Mouse (Mus musculus) cerebellum, postnatal 36 days (tissue): ENCODE data around the gene Ccdc155.

Experiments used
- DNase-seq, 2 experiments: peaks; one replicate each; pipeline ENCODE4 v3.0.0; 2021 to 2022; ENCODE audit warnings: mixed read lengths in 2 of 2

The Ccdc155 gene

DNA sequence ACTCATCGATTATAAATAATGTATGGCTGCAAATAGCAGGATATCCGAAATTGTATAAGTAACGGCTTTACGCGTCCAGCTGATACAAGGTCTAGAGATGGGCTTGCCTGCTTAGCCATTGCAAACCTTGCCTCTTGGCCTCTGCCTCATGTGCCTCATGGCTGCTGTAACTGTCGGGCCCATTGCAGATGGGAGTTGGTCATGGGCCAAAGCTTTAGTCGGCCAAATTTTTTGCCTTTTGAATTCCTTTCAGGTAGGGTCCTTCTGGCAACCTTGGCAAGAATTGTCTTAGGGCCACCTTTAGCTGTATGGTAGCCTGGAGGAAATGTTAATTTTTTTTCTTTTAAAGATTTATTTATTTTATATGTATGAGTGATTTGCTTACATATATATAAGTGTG, 20.1 kb upstream of the Ccdc155 start:
- no peak for DNase-seq

DNA sequence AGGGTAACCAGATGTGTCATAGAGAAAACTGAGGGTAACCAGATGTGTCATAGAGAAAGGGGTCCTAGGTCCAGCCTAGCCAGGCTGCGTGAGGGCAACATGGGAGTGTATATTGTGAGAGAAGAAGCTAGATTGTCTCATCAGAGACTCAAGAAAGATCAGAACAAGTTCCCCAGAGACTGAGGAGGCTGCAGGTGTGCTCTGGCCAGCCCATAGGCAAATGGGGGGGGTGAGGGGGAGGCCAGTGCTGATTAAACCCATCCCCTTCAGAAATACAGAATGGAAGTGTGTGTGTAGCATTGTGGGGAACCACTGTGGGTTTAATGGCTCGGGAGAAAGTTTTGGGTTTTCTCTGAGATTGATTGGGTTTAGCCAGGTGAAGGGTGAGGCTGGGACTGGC, 17.0 kb upstream of the Ccdc155 start:
- no peak for DNase-seq

DNA sequence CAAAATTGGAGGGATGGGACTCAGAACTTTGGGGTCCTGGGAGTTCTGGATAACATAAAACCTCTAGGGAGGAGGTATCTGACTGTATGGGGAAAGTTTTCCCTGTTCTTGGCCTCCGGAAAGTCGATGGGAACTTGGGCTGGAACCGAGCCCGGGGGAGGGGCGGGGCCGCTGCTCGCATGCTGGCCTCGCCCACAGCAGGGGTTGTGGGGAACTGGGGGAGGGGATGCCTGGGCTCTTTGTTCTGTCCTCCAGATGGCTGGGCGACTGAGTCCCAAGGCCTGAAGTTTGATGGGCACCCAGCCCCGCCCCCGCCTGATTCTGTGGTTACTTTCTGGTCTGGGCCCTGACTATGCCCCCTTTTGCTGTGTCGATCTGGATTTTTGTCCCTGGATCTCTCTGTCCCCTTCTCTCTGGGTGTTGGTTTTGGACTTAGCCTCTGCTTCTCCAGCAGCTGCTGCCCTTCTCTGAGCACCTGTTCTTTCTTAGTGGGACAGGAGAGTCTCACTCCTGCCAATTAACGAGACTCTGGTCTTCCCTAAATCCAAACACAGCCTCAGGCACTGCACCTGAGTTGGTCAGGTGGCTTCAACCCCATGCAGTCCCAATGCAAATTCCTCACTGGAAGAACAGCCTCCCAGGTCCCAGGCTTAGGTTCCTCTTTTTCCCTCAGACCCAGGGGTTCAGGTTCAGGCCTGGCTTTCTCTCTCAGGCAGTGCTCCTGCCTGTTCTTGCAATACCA, 11.9 kb upstream of the Ccdc155 start:
- no peak for DNase-seq

DNA sequence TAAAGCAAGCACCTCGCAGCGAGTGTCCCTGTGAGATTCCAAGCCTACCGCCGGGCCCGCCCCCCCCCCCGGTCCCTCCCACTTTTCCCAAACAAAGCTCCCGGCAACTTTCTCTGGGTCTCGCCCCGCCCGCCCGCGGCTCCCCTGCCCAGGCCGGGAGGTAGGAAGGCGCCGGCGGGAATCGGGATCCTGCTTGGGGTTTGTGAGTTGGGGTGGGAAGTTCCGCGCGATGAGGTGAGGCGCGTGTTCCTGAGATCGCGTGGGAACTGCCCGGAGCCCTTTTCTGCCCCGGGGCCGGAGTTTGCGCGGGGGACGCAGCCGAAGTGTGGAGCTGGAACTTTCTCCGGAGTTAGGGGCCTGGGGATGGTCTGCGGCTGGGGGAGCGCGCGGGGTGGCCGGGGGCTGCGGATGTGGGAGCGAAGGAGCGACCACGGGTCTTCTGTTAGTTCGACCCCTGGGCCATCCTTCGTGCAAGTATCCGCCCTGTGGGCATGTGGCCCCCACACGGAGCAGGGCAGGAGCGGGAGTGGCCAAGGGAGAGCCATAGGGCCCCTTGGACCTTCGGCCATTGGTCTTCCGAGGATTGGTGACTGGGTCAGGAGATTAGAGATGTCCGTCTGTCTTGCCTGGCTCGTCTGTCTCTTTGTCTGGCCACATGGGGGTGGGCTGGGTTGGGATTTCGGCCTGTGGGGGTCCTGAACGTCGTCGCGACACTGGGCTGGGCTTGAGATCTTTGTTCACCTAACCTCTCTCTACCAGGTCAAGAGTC, 11.2 kb upstream of the Ccdc155 start, which contains the start of gene Tead2:
Gene Tead2 (plus strand): TSS at position 81 of the 769 bp plus-strand sequence.
- no peak for DNase-seq

DNA sequence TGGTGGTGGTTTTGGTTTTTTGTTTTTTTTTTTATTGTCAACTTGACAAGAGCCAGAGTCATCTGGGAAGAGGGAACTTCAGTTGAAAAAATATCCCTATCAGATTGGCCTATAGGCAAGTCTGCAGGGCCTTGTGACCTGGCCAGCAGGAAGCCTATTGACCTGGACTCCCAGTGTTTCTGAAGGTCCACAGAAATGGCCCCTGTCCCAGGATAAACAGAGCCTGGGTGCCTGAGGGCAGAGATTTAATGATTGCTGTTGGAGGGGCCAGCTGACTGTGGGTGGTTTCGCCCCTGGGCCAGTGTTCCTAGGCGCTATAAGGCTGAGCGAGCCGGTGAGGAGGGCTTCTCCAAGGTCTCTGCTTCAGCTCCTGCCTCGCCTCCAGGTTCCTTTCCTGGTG, 9.0 kb upstream of the Ccdc155 start:
- no peak for DNase-seq

DNA sequence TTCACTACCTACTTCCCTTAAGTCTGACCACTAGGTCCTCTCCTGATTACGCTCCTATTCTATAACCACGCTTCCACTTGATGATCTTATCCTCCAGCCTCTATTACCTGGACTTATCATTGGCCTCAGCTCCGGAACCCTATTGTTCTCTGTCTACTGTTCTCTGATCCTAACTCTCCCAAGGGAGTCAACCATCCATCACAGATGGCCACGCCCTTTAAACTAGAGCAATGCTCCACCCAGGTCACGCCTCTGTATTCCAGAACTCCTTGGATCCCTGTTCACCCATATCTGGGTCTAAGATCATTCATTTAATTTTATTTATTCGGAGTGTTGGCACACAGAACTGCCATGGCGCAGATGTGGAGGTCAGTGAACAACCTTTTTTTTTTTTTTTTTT, 7.7 kb upstream of the Ccdc155 start:
- DNase-seq: no peak

DNA sequence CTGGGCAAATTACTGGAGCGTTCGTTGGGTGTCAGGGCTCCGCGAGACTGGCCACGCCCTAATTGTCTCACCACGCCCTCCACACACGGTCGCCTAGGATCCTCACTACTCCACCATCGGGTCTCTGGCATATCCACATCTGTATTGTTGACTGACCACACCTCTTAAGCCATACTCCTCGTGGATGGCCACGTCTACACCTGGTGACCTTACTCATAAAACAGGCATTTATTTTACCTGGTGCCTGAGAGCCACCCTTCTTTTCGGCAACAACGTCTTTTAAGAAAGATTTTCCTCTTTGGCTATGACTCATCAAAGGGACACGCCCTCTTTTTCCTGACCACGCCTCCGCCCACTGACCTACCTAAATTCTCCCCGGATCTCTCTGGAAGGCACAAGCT, 7.2 kb upstream of the Ccdc155 start, which contains the start of gene Dkkl1:
Gene Dkkl1 (minus strand): TSS at position 297 of the 401 bp plus-strand sequence.
- no peak for DNase-seq

DNA sequence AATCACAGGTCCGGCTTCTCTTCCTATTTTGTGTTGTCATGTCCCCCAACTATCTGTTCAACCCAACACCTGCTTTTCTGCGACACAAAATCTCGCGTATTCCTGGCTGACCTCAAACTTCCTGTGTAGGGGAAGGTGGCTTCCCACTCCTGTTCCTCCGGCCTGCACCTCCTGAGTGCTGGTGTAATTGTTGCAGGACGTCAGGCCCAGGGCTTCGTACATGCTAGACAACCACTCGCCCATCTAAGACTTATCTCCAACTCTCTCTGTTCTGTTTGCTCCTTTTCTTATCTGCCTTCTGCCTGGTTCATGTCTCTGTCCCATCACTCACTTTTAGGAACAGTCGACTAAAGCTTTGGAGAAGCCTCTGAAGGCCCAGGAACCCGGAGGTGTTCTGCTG, 6.4 kb upstream of the Ccdc155 start:
- no peak for DNase-seq

DNA sequence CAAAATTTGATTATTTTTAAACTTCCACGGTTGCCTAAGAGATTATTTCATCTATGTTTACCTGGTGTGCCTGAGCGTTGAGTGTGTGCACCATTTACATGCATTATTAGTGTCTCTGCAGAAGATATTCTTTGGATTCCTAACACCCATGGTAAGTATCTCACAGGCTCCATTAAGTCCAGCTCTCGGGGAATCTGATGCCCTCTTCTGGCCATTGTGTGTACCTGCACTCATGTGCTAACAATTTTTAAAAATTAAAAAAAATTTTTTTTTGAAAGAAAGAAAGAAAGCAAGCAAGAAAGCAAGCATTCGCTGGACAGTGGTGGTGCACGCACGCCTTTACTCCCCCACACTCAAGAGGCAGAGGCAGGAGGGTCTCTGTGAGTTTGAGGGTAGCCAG, 3.6 kb upstream of the Ccdc155 start:
- DNase-seq: no peak

DNA sequence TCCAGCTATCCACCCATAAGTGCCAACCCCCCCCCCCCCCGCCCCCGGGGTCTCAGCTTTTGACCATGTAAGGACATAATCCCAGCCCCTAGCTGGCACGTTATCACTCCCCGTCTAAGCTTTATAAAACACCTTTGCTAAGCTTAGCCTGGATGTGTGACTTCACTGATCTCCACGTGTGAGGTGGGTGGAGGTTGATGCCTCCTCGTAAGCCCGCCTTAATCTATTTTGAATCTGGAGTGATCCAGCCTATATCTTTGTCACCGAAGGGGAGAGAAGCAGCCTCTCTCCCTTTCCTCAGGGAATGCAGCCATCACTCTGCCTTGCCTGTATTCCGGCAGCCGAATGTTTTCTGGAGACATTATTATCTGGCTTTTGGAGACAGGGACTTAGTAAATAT, 2.0 kb downstream of the Ccdc155 start:
- no peak for DNase-seq

DNA sequence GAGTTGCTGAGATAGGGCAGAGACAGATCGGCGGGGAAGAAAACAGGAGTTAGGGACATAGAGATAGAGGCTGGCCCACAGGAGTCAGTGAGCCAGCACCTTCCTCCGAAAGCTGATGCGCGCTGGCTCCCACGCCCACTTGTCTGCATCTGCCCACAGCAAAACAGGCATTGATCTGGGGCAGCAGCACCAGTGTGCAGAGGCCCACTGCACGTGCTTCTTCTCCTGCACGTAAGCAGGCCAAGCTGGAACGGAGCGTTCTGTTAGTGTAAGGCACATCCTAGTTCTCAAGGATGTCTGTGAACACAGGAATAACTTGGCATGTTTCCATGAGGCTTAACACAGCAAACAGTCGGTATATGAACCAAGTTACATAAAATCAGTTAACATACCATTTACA, 5.7 kb downstream of the Ccdc155 start:
- no peak for DNase-seq

DNA sequence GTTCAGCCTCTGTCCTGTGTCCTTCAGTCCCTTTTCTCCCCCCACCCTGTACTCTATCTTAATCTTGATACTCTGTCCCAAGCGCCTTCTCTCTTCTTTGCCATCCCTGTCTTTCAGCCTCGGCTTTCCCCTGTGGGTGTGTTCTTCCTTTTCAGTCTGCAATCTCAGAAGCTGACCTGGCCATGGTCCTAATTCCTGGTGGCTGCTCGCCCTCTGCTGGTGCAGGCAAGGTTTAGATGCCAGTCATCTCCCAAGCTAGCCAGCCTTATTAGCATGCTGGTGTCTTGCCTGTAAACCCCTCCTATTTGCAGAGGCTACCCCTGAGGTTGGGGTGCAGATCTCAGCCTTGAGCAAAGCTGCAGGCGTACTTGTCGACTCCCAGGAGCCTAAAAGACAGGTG, 6.3 kb downstream of the Ccdc155 start:
- DNase-seq: peak; percentile 92 to 93

DNA sequence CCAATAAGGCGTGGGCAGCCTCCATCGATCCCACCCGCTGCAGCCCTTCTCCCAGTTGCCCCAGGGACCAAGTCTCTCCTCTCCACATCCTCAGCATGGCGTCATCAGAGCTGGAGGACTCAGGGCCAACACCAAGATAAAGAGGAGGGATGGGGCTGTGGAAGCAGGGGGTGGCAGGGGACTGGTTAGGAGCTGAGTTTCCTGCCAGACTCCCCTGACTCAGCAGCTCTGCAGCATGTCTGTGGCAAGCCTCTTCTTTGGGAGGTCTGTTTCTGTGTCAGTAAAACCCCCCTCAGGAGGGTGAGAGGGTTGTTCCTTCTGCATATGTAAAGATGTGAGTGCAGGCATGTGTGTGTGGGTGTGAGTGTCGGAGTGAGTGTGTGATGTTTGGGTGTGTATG, 7.7 kb downstream of the Ccdc155 start:
- no peak for DNase-seq

DNA sequence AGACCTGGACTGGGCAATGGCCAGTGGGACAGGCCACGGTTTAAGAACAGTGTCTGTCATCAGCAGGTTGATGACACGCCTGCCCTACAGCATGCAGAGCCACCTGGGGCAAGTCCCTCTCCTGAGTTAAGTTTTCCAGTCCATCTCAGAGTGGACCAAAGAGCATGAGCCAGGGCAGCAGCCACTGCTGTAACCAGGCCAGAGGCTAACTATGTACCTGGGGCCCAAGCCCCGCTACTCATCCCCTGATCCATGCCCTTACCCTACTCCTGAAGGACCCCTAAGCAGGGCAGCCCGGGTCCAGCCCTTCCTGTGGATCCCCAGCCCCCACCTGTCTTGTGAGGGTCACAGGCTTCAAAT, 8.5 kb downstream of the Ccdc155 start:
- no peak for DNase-seq

DNA sequence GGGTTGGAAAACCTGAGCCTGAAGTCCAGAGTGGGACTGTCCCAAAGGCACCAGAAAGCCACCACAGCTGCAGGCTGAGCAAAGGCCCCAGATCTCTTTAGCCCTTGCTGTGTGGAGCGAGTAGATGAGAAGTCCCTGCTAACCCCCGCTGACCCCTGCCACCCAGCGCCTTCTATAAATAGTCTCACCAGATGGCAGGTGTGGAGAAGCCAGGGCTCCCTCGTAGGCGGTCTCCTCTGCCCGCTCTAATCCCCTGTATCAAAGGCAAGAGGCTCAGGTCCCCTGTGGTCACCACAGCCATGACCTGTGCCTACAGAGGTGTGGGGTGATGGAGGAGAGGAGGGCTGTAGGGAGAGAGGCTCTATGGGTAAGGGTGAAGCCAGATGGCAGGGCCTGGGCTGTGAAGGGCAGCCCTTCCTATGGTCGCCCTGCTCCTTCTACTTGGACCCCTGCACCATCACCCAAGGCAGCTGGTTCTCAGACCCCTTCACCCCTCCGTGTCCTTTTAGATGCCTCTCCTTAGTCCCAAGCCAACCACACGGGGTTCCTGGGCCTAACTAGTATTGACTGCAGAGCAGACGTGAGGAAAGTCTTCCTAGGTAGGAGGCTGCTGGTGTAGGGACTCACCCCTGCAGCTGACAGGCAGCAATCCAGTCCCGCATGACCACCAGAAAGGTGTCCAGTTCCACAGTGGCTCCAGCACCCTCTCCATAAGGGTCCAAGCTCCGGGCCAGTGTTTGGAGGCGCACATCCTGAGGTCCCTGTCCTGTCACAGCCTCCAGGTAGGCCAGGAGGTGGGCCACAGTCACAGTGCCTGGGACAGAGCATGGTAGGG, 9.1 kb downstream of the Ccdc155 start:
- peak; percentile 51 to 54 for DNase-seq

DNA sequence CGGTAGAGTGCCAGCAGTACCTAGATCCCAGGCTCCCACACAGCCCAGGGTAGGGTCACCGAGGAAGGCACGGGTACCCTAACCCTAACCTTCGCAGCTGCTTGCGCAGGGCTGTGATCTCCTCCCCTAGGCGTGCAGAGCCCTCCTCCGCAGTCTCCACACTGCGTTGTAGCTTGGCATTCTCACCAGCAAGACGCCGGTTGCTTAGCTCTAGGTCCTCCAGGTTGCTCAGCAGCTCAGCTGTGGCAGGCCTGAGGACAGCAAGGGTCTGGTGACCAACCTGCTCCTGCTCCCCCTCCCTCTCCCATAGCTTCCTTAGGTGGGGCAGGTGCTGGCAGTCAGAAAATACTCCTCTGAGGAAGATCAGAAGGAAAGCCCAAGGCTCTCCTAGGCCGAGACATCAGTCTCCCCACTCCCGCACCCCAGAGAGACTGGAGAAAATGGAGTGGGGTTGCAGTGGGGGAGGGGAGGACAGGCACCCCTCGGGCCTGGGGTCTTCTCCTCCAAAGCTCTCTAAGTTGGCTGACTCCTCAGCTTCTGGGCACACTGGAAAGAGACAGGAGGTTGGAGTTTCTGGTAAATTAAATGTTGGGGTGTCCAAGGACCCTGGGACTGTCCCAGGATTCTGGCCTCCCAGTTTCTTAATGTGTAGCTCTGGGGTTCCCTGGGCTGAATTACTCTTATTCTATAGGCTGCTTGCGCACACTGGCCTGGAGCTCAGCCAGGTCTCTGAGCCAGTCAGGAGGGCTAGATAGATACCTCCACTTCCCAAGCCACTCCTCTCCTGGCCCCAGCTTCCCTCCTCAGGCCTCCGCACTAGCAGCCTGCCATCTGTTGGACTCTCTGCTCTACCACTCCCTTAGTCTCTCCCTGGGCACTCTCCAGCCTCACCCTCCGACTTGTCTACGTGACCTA, 10.6 kb downstream of the Ccdc155 start:
- DNase-seq: peak in 1 of 2 experiments; percentile 68

DNA sequence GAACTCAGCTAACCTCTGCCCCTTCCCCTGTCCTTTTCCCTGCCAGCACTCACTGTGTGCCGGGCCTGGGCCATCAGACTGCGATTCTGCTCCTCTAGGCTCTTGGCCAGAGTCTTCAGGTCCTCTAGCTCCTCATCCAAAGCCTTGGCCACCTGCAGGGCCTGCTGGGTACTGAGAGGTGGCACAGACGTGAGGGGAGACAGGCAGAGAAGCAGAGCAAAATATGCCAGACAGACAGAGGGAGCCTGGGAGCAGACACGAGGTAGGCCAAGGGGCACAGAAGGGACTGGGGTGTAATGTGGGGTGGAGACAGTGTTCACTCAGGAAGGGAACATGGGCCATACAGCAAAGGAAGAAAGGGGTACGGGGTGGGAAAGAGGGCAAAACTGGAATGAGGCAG, 11.3 kb downstream of the Ccdc155 start:
- peak; percentile 52 to 59 for DNase-seq

DNA sequence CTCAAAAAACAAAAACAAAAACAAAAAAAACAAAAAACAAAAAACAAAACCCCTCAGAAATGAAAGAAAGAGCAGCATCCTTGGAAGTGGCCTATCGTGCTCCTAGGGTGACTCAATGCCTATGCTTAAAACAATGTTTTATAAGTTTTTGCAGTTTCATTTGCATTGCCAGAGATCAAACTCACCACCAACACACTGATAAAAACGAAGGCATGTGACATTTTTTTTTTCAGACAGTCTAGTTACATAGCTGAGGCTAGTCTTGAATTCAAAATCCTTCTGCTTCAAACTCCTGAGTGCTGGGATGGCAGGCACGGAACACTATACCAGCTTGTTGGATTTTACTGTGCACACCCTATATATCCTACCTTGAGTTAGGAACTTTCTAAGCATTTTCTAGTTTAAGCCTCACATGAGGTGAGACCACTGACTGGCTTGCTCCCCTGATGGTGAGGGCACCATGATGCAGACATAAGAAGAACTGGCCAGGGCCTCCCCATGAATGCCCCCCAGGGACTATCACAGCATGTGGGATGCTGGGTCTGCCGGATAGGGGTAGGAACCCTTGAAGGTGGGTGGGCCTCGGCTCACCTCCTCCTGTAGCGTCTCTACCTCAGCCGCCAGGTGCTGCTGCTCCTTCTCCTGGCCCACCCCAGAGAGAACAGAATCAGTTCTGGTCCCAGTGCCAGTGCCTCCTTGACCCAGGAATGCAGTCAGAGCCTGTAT, 11.9 kb downstream of the Ccdc155 start:
- no peak for DNase-seq

DNA sequence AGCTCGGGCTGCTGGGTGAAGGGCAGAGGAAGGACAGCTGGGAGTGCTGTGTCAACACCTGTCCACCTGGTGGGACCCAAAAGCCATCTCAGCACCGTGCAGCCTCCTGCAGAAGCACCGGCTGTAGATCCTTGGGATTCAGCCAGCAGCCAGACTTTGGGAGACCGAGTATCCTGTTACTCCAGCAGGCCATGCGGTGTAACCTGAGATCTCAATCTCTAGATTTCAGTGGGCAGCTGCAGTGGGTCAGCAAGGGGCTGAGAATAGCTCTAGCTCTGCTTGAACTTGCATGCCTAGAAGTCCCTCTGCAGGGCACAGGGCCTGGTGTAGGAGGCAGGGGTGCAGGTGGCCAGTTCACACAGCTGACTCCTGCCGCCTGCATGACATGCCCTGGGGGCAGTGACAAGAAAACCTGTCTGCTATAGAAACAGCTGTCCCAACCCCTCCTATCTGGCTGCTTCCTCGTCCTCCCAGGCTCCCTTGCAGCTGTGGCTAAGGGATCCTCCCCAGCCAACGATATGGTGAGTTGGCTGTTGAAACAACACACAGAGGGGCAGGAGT, 12.8 kb downstream of the Ccdc155 start:
- peak; percentile 76 to 81 for DNase-seq

DNA sequence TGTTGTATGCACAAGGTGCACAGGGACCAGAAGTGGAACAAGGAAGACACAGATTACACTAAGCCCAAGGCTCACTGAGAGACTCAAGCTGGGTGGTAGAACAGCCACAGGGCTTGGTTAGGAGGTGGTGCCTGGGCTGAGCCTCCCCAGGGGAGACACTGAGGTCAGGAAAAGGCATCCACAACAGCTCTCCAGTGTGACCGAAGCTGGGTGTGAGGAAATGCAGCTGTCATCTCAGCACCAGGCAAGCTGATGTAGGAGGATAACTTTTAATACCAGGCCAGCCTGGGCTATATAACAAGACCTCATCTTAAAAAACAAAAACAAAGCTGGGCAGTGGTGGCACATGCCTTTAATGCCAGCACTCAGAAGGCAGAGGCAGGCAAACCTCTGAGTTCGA, 13.5 kb downstream of the Ccdc155 start:
- no peak for DNase-seq

DNA sequence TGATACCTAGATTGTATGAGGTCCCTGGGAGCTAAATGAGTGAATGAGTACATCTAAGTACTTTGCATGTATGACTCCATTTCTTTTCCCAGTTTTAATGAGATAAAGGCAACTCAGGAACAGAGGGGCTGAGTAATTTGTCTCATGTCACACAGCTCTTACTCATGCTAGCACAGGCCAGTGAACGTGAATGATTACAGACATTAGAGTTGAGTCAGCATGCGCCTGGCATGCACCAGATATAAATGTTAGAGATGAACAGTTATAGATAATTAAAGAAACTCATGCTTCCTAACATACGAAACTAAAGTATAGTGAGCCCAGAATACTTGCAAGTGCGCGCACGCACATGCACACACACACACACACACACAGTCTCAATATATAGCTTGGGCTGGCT, 14.5 kb downstream of the Ccdc155 start:
- no peak for DNase-seq
